Mouse (Mus musculus): ENCODE measurements around the gene Map3k7. TPM values are rescaled to one million over a fixed set of nuclear protein-coding genes. Genes with fewer than 3 reads are reported as not detected.

The Map3k7 gene
- 100 to 1,000 TPM in 25 of 26 experiments, 10 to 100 TPM in 1; 95.4 to 153 (median 127) TPM for total RNA-seq (2018; cell fraction: chromatin; rRNA removed)
- total RNA-seq (2018; cell fraction: cytosol; rRNA removed): 10 to 100 TPM; 18.5 to 29.4 (median 24.7) TPM
- 10 to 100 TPM; 50.6 to 96.5 (median 69.4) TPM for total RNA-seq (2018; cell fraction: nucleus; rRNA removed)
- polyA plus RNA-seq (2018): 20.8 to 26.7 TPM (median 25.6 TPM) in 3 replicates

DNA sequence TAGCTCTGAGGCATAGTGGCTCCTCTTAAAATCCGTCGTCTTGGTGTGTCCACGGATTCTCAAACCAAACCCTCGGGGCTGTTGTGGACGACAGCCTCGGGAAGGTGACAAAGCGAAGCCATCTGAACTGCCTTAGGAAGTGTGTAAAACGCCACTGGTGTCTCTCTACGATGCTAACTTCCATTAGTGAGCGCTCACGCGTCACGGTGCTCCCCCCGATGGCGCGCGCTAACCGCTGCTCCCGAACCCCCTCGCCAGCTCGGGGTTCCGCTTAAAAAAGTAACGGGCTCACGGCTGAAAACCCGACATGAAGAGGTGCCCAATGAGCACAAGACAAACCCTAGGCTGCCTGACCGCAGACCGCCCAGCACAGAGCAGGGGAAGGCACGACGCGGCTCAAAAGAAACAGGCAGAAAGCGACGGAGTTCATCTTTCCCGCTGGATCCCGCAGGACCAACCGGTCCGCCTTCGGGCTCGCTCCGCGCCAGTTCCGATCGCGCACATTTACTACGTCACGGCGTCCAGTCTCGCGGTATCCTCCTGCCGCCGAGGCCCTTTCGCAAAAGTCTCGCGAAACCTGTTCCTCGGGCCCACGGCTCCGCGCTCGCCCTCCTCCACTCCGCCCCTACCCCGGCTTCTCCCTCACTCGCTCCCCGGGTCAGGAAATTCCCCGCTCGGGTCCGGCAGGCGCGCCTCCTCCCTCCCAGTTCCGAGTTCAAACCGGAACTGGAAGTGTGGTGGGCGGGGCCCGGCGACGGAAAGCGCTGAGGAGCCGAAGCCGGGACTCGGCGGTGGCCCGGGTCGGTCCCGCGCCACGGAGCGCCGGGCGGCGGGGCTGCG lies at the start of gene Map3k7:
TSS of gene Map3k7 (plus strand) at position 744 of the 840 bp plus-strand sequence.
- Histone ChIP-seq H3K79me2 (ENCODE audit: inconsistent target) (peaks cover 53% of the 10 kb centered on the region), H3K36me3 (ENCODE audit: inconsistent target) (no peaks in the 10 kb centered on the region), H3K27ac (peak within 1 kb of the TSS; percentile 66), H3K4me3 (ENCODE audit: inconsistent target) (peak within 1 kb of the TSS; percentile 85)
- under 1% methylated on average over 72 of the region's 88 CpGs for WGBS (ENCODE audit: missing documents)

DNA sequence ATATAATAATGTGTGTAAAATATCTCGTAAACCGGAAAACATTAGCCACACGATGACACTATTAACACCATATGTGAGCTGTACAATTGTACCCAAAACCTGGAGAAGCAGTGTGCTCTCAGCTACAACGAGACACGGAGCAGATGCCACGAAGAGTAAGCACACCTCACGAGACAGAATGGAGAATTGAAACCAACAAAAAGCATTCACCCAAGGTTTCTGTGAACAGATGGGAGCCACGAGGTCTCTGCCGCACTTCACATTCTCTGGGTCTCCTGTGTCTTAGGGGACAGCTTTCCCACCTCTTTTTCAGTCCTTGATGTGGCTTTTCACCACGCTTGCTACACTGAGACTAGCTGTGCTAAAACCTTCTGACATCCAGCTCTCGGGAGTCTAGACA lies 48.8 kb upstream of the Map3k7 start:
- no peaks in the 10 kb centered on the region for H3K79me2 ChIP-seq (ENCODE audit: inconsistent target)
- WGBS (ENCODE audit: missing documents): 82% methylated on average over 11 of the region's 11 CpGs
- no peak overlapping the region for H3K27ac ChIP-seq
- no peaks in the 10 kb centered on the region for H3K36me3 ChIP-seq (ENCODE audit: inconsistent target)
- no peak overlapping the region for H3K4me3 ChIP-seq (ENCODE audit: inconsistent target)

DNA sequence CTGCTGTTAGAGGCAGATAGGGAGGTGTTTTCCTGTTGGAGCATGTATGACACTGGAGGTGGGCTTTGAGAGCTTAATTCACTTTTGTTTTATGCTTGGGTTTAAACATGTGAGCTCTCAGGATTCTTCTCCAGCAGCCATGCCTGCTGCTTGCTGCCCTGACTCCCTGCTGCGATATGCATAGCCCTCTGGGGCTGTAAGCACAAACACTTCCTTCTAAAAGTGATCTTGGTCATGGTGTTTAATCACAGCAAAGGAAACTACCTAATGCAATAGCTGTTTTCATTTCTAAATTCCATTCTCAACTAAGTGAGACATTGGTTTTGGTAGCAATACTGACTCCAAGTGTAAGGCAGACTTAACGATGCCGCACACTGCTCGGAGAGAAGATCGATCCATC lies 45.2 kb upstream of the Map3k7 start:
- no peak overlapping the region for H3K4me3 ChIP-seq (ENCODE audit: inconsistent target)
- no peak overlapping the region for H3K27ac ChIP-seq
- 98% methylated on average over 5 of the region's 5 CpGs for WGBS (ENCODE audit: missing documents)
- no peaks in the 10 kb centered on the region for H3K79me2 ChIP-seq (ENCODE audit: inconsistent target)
- no peaks in the 10 kb centered on the region for H3K36me3 ChIP-seq (ENCODE audit: inconsistent target)

DNA sequence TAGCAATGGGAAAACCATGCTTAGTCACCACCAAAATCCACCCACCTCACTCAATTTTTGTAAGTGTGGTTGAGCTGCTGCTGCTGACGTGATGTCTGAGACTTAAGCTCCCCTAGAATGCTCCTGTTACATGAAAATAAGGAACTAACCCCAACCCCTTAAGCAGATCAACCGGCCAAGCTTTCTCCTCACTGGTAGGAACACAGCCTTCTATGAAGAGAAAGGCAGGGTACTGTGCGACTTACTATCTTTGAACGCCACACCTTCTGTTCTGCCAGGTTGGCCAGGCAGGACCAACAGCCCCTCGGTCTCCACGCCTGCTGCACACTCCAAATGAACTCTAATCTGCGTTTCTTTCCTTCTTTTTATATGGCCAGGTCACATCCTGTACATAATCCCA lies 41.7 kb upstream of the Map3k7 start:
- no peaks in the 10 kb centered on the region for H3K36me3 ChIP-seq (ENCODE audit: inconsistent target)
- no peak overlapping the region for H3K27ac ChIP-seq
- H3K4me3 ChIP-seq (ENCODE audit: inconsistent target): no peak overlapping the region
- H3K79me2 ChIP-seq (ENCODE audit: inconsistent target): no peaks in the 10 kb centered on the region
- WGBS (ENCODE audit: missing documents): 34% methylated on average over 7 of the region's 7 CpGs

DNA sequence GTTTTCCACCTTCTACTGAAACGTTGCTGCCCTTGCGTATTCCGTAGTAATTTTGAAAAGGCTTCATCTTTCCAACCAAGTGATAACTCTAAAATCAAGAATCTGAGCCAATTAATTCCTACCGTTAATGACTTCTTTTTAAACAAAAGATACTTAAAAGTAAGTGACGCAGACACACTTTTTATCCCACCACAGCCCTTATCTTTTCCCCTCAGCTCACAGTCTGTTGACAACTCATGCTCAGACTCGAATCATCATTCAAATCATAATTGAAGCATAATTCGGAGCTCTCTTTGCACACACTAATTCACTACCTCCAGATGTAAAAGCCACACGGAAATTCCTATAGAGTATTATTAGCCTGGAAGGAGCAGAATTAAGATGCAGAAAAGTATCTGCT lies 40.5 kb upstream of the Map3k7 start:
- H3K79me2 ChIP-seq (ENCODE audit: inconsistent target): no peaks in the 10 kb centered on the region
- H3K4me3 ChIP-seq (ENCODE audit: inconsistent target): no peak overlapping the region
- 89% methylated on average over 8 of the region's 8 CpGs for WGBS (ENCODE audit: missing documents)
- no peak overlapping the region for H3K27ac ChIP-seq
- no peaks in the 10 kb centered on the region for H3K36me3 ChIP-seq (ENCODE audit: inconsistent target)

DNA sequence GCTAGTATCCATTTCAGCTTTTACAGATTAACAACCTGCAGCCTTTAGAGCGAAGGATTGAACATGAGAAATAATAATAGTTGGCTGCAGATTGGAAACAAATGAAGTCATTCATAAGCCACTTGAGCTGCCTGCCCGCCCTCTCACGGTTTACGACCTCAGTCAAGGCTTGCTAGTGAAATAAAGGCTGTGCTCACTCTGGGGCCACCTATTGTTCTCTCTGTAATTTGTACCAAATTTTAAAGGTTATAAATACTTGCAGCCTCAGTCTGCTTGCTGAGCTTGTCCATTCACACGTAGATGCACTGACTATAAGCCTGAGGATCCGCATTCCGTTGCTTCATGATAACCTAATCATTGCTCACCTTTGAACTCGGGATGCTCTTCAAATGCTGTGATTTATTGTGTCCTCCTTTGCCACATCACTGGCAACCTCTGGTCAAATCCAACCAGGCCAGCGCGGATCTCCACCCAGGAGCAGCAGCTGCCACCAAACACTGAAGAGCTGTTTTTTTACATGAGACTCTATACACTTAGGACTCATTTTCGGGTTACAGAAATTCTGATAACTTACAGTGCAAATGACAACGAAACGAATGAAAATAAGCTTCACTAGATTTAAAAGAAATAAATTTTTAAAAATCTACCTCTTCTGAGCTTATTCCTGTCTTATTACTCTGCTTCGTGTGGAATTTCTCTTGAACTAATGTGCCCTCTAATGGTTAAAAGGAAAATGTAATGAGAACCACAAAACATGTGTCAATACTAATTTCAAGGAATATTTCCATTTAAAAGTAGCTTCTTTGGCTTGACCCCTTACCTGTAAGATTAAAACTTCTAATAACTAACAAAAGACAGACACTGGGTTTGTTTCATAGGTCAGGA lies 39.4 kb upstream of the Map3k7 start:
- Histone ChIP-seq H3K36me3 (ENCODE audit: inconsistent target) (no peaks in the 10 kb centered on the region), H3K27ac (no peak overlapping the region), H3K79me2 (ENCODE audit: inconsistent target) (no peaks in the 10 kb centered on the region), H3K4me3 (ENCODE audit: inconsistent target) (no peak overlapping the region)
- 83% methylated on average over 14 of the region's 14 CpGs for WGBS (ENCODE audit: missing documents)

DNA sequence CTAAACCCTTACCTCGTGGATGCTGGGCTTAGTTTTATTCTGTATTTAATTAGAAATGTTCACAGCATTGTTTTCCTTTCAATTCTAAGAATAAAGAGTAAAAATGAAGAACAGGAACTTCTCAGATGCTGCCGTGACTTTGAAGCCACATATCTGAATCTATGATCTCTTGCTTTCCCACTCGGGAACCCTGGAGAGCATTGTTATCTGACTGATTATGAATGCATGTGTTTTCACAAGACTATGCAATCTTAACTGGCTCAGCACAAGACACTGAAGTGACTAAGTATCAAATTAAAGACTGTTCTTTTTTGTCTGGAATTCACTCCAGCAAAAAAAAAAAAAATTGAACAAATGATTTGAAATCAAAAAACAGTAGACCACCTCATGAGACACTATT lies 30.7 kb upstream of the Map3k7 start:
- Histone ChIP-seq H3K36me3 (ENCODE audit: inconsistent target) (no peaks in the 10 kb centered on the region), H3K79me2 (ENCODE audit: inconsistent target) (no peaks in the 10 kb centered on the region), H3K27ac (no peak overlapping the region), H3K4me3 (ENCODE audit: inconsistent target) (no peak overlapping the region)
- WGBS (ENCODE audit: missing documents): 6% methylated on average over 3 of the region's 3 CpGs

DNA sequence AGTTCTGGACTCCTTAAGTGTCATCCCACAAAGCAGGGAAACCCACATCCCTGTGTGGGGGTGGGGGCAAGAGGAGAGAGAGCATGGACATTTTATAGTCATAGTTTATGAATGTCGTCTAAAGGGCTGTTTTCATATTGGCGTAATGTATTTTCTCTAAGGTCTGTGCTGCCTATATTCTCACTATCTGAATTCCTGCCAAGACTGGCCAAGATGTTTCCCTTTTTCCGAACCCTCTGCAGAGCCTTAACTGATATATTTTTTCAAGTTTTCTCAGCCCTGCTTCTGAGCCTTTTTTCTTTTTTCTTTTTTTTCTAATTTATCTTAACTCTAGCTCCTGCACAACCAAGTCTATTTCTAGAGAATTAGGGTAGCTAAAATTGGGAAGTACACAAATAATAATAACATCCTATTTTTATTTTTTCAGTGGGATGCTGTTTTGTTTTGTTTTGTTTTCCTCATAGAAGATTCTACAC lies 28.0 kb upstream of the Map3k7 start:
- Histone ChIP-seq H3K79me2 (ENCODE audit: inconsistent target) (no peaks in the 10 kb centered on the region), H3K36me3 (ENCODE audit: inconsistent target) (no peaks in the 10 kb centered on the region), H3K4me3 (ENCODE audit: inconsistent target) (no peak overlapping the region), H3K27ac (no peak overlapping the region)
- WGBS (ENCODE audit: missing documents): 10% methylated on average over 3 of the region's 3 CpGs

DNA sequence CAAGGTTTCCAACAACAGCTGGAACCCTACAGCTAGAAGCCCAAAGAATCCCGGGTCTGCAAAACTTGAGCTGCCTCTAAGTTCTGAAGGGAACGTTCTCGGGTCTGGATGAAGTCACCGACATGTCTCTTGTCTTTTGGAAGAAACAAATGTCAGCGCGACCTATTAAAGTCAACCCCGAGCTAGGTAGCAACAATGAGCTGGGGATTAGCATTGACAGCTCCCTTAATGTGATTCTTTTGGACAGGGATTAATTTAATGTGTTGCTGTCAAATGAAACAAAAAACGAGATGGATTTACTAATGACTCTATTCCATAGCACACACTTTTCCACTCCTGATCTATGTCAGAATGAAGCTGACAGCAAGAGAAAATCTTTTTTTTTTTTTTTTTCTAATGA lies 27.5 kb upstream of the Map3k7 start:
- WGBS (ENCODE audit: missing documents): 36% methylated on average over 8 of the region's 8 CpGs
- Histone ChIP-seq H3K79me2 (ENCODE audit: inconsistent target) (no peaks in the 10 kb centered on the region), H3K27ac (no peak overlapping the region)

DNA sequence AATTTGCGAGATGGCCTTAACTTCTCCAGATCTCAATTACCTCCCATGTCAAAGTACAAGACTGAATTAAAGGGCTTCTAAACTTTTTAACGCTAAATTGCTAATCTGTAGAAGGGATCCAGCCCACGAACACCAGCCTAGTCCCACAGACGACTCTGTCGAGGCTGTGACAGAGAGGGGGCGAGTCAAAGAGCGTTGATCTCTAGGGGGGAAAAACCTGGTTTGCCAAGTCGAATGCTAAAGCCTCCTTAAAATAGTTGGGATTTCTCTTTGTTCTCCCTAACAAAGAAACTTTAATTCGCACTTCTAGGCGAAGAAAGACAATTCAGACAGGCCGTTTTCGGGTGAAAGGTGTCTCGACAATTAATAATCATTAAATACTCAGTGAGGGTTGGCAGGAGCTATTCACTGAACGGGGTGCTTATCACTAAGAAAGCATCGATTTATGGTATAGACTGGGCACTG lies 27.0 kb upstream of the Map3k7 start:
- H3K27ac ChIP-seq: no peak overlapping the region
- 24% methylated on average over 15 of the region's 15 CpGs for WGBS (ENCODE audit: missing documents)
- no peak overlapping the region for H3K4me3 ChIP-seq (ENCODE audit: inconsistent target)
- no peaks in the 10 kb centered on the region for H3K79me2 ChIP-seq (ENCODE audit: inconsistent target)
- H3K36me3 ChIP-seq (ENCODE audit: inconsistent target): no peaks in the 10 kb centered on the region

More for the DNA sequence above, 27.5 kb upstream of the Map3k7 start:
- no peaks in the 10 kb centered on the region for H3K36me3 ChIP-seq (ENCODE audit: inconsistent target)
- no peak overlapping the region for H3K4me3 ChIP-seq (ENCODE audit: inconsistent target)

DNA sequence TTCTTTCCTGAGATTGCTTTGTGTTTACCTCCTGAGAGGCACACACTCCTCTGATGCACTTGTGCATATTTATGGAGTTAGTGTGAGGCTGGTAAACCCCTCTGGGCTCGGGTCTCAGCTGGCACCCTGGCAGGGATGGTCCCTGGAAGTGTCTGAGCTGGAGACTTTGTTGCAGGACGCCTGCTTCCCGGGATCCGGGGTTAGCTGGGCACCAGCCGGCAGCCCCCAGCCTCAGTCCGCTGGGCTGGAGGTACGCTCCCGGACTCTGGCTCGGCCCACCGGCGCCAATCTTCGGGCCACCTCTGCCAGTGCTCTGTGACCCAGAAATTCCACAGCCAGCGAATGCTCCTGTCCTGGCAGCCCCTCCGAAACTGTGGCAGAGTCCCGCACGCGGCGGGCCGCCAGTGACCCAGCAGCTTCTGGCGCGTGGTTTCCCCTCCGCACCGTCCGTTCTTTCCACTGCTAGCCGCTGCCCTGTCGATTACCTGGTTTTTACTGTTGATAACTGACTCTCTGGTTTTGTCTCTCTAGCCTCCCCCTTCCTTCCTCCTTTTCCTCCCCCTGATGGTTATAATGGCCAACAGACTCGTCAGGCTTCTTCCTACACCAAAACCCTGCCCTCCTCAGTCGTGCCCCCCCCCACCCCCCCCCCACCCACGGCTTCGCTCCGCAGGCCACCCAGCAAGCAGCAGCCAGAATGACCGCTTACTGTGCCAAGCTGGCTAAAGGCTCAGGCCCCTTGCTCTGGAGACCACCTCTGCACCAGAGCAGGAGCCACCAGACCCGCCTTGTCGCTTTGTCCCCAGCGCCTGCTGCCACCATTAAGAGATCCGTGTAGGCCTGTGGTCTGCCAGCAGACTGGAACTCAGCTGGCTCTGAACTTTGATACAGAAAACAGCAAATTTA lies 26.3 kb upstream of the Map3k7 start:
- H3K4me3 ChIP-seq (ENCODE audit: inconsistent target): no peak overlapping the region
- no peaks in the 10 kb centered on the region for H3K79me2 ChIP-seq (ENCODE audit: inconsistent target)
- WGBS (ENCODE audit: missing documents): 9% methylated on average over 36 of the region's 36 CpGs
- no peaks in the 10 kb centered on the region for H3K36me3 ChIP-seq (ENCODE audit: inconsistent target)
- H3K27ac ChIP-seq: no peak overlapping the region

DNA sequence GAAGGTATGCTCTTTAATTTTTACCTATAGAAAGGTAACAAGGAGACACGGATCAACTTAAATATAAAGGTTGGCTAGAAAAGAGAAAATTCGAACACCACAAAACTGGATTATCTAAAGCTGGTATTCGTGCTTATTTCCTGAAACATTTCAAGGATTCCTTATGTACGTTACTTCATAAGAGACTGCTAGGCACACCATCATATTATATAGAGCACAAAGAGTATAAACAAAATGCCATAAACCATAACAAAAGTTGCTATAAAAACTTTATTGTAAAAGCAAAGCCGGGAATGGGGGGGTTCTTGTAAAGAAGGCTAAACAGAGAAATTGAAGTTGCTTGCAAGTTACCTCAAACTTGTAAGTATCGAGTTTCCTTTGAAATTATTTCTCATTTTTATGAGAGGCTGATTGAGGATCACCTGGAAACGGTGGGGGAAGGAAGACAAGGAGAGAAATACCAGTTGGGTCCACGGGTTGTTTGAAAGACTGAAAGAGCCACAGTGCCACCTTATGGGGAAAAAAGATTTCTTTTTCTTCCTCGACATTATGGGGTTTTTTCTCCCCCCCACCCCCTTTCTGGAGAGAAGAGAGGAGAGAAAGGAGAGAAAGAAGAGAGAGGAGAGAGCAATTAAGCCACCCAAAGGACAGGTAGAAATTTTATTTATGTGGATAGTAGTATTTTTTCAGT lies 25.3 kb upstream of the Map3k7 start:
- whole genome bisulfite sequencing (ENCODE audit: missing documents): 35% methylated on average over 9 of the region's 9 CpGs
- H3K4me3 ChIP-seq (ENCODE audit: inconsistent target): no peak overlapping the region
- no peak overlapping the region for H3K27ac ChIP-seq
- no peaks in the 10 kb centered on the region for H3K79me2 ChIP-seq (ENCODE audit: inconsistent target)
- no peaks in the 10 kb centered on the region for H3K36me3 ChIP-seq (ENCODE audit: inconsistent target)

DNA sequence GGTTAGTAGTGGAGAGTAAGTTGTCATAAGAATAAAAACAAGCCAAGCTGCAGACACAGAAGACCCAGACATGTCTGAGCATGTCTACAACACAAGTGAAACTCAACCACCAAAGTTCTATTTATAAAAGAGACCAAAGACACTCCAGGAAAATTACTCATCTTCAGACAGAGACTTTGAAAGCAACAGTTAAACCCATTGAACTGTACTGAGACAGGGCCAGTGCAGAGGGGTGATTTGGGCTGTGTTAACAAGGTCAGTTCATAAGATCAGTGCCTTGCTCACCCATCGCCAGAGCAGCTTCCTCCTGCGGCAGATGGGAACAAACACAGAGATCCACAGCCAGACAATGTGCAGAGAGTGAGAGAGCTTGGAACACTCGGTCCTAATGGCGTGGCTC lies 22.3 kb upstream of the Map3k7 start:
- Histone ChIP-seq H3K36me3 (ENCODE audit: inconsistent target) (no peaks in the 10 kb centered on the region), H3K79me2 (ENCODE audit: inconsistent target) (no peaks in the 10 kb centered on the region), H3K27ac (peak overlapping the region; percentile 17; the same call in 1 of the 2 replicates), H3K4me3 (ENCODE audit: inconsistent target) (no peak overlapping the region)
- WGBS (ENCODE audit: missing documents): 73% methylated on average over 4 of the region's 4 CpGs

Data from macrophage (primary cell).